Mouse (Mus musculus) intestine, embryonic 14.5 days (tissue): ENCODE measurements at regions not wholly inside any gene's neighbourhood (a gene's known extent, or its start where the extent isn't known, plus 50 kb on each side); places are given as distances from the start of the nearest gene placed in this dataset.
A peak's percentile ranks its signal among the peaks of the same experiment; 100 is the strongest.

Experiments used
- ATAC-seq: fragments of 200-750 bp; cut with Nextera tagmentation; replicated peaks from 2 replicates; pipeline ENCODE4 v1.8.0; 2017; ENCODE audit warnings: low read depth, moderate number of reproducible peaks, moderate TSS enrichment, moderate library complexity; ENCODE audit not compliant: low FRiP score, low TSS enrichment
- DNase-seq: peaks from one replicate; pipeline ENCODE4 v3.0.0-alpha.2; 2018; ENCODE audit warnings: low spot score
- H3K27ac ChIP-seq: fragments of 300-500 bp; sonication (generic); 2 replicates; pipeline ENCODE4 v1.5.1; 2014; ENCODE audit warnings: low read depth, mild to moderate bottlenecking, control low read depth
- H3K27me3 ChIP-seq: fragments of 300-500 bp; sonication (generic); replicated peaks from 2 replicates; pipeline ENCODE4 v1.6.1; 2014; ENCODE audit warnings: low read length, control low read depth; ENCODE audit not compliant: control insufficient read depth, insufficient read depth
- H3K36me3 ChIP-seq: fragments of 300-500 bp; sonication (generic); 2 replicates; pipeline ENCODE4 v1.6.1; 2014; ENCODE audit warnings: low read length, control low read depth; ENCODE audit not compliant: control insufficient read depth, insufficient read depth
- H3K4me1 ChIP-seq: fragments of 300-500 bp; sonication (generic); replicated peaks from 2 replicates; pipeline ENCODE4 v1.6.1; 2014; ENCODE audit warnings: low read length, control low read depth, mixed read lengths; ENCODE audit not compliant: control insufficient read depth, insufficient read depth
- H3K4me2 ChIP-seq: fragments of 300-500 bp; sonication (generic); 2 replicates; pipeline ENCODE4 v1.6.1; 2014; ENCODE audit warnings: low read length
- H3K4me3 ChIP-seq: fragments of 300-500 bp; sonication (generic); 2 replicates; pipeline ENCODE4 v1.5.1; 2014; ENCODE audit warnings: low read depth, low read length, control low read depth, mixed read lengths
- H3K9ac ChIP-seq: fragments of 300-500 bp; sonication (generic); 2 replicates; pipeline ENCODE4 v1.6.1; 2014; ENCODE audit warnings: mild to moderate bottlenecking, low read length
- H3K9me3 ChIP-seq: fragments of 300-500 bp; sonication (generic); 2 replicates; pipeline ENCODE4 v1.6.1; 2016; ENCODE audit warnings: low read length, control low read depth; ENCODE audit not compliant: control insufficient read depth
- WGBS: fragments of 180-500 bp; shearing (Covaris S2); extraction: QIAGEN DNeasy Blood & Tissue Kit; methylation state at CpG from one replicate; pipeline ENCODE4 v1.1.7; 2014; 5-methylcytosine and 5-hydroxymethylcytosine counted together

GRCm38 (mm10) chr6:140953256-140953655, 224.2 kb downstream of the Gm11077 start:
- no peaks in the 10 kb centered on the region for H3K36me3 ChIP-seq
- no peak overlapping the region for H3K27ac ChIP-seq
- no peak overlapping the region for H3K9ac ChIP-seq
- H3K4me3 ChIP-seq: no peak overlapping the region
- no peaks in the 10 kb centered on the region for H3K9me3 ChIP-seq
- H3K4me1 ChIP-seq: peaks cover 12% of the 10 kb centered on the region; the same call in 1 of the 2 replicates
- H3K4me2 ChIP-seq: no peak overlapping the region
- DNase-seq (no peak), ATAC-seq (no peak)
- no peaks in the 10 kb centered on the region for H3K27me3 ChIP-seq

GRCm38 (mm10) chr6:140953721-140954120, 224.6 kb downstream of the Gm11077 start:
- no peak overlapping the region for H3K4me2 ChIP-seq
- ATAC-seq: no peak
- no peak overlapping the region for H3K27ac ChIP-seq
- no peaks in the 10 kb centered on the region for H3K36me3 ChIP-seq
- DNase-seq: no peak
- WGBS: 78% methylated on average over 1 of the region's 1 CpGs
- H3K27me3 ChIP-seq: no peaks in the 10 kb centered on the region
- H3K9me3 ChIP-seq: no peaks in the 10 kb centered on the region
- H3K9ac ChIP-seq: no peak overlapping the region
- peaks cover 12% of the 10 kb centered on the region; the same call in 1 of the 2 replicates for H3K4me1 ChIP-seq
- H3K4me3 ChIP-seq: no peak overlapping the region

GRCm38 (mm10) chr6:140955751-140956521, 226.9 kb downstream of the Gm11077 start:
- Histone ChIP-seq H3K27me3 (no peaks in the 10 kb centered on the region), H3K27ac (peak overlapping the region; percentile 66; the same call in 1 of the 2 replicates), H3K4me3 (no peak overlapping the region), H3K4me2 (no peak overlapping the region), H3K9me3 (no peaks in the 10 kb centered on the region), H3K36me3 (no peaks in the 10 kb centered on the region), H3K9ac (no peak overlapping the region), H3K4me1 (peaks cover 12% of the 10 kb centered on the region; the same call in 1 of the 2 replicates)
- WGBS: 36% methylated on average over 13 of the region's 13 CpGs
- DNase-seq (peak; percentile 60), ATAC-seq (no peak)

GRCm38 (mm10) chr6:140956522-140956863, 227.4 kb downstream of the Gm11077 start:
- H3K4me2 ChIP-seq: no peak overlapping the region
- no peaks in the 10 kb centered on the region for H3K36me3 ChIP-seq
- H3K27ac ChIP-seq: peak overlapping the region; percentile 66; the same call in 1 of the 2 replicates
- 82% methylated on average over 4 of the region's 4 CpGs for WGBS
- DNase-seq (no peak), ATAC-seq (0 out of 2 replicates have a peak, but pooled peaks have one; percentile 40)
- H3K4me3 ChIP-seq: no peak overlapping the region
- no peaks in the 10 kb centered on the region for H3K27me3 ChIP-seq
- H3K4me1 ChIP-seq: peaks cover 12% of the 10 kb centered on the region; the same call in 1 of the 2 replicates
- no peaks in the 10 kb centered on the region for H3K9me3 ChIP-seq
- H3K9ac ChIP-seq: no peak overlapping the region

GRCm38 (mm10) chr6:140961987-140962386, 232.9 kb downstream of the Gm11077 start:
- no peak overlapping the region for H3K4me2 ChIP-seq
- no peaks in the 10 kb centered on the region for H3K9me3 ChIP-seq
- no peak for ATAC-seq
- H3K36me3 ChIP-seq: no peaks in the 10 kb centered on the region
- H3K9ac ChIP-seq: no peak overlapping the region
- no peaks in the 10 kb centered on the region for H3K27me3 ChIP-seq
- DNase-seq: no peak
- WGBS: 75% methylated on average over 11 of the region's 11 CpGs
- no peak overlapping the region for H3K4me3 ChIP-seq
- H3K27ac ChIP-seq: no peak overlapping the region
- H3K4me1 ChIP-seq: no peaks in the 10 kb centered on the region

GRCm38 (mm10) chr6:140962563-140962962, 233.5 kb downstream of the Gm11077 start:
- WGBS: 63% methylated on average over 4 of the region's 4 CpGs
- Histone ChIP-seq H3K27ac (no peak overlapping the region), H3K4me3 (no peak overlapping the region), H3K36me3 (no peaks in the 10 kb centered on the region), H3K4me2 (no peak overlapping the region), H3K9me3 (no peaks in the 10 kb centered on the region), H3K9ac (no peak overlapping the region), H3K27me3 (no peaks in the 10 kb centered on the region), H3K4me1 (no peaks in the 10 kb centered on the region)
- no peak for DNase-seq
- ATAC-seq: no peak

GRCm38 (mm10) chr6:140973732-140974131, 244.6 kb downstream of the Gm11077 start:
- ATAC-seq (no peak), DNase-seq (peak; percentile 15)
- Histone ChIP-seq H3K36me3 (no peaks in the 10 kb centered on the region), H3K9me3 (no peaks in the 10 kb centered on the region), H3K27ac (no peak overlapping the region), H3K27me3 (no peaks in the 10 kb centered on the region), H3K4me1 (peaks cover 5% of the 10 kb centered on the region; the same call in 1 of the 2 replicates), H3K4me2 (no peak overlapping the region), H3K4me3 (no peak overlapping the region), H3K9ac (no peak overlapping the region)
- WGBS: 44% methylated on average over 6 of the region's 6 CpGs

GRCm38 (mm10) chr6:140976989-140977388, 247.9 kb downstream of the Gm11077 start:
- no peaks in the 10 kb centered on the region for H3K27me3 ChIP-seq
- no peak overlapping the region for H3K4me2 ChIP-seq
- ATAC-seq (no peak), DNase-seq (no peak)
- H3K27ac ChIP-seq: no peak overlapping the region
- H3K4me1 ChIP-seq: peaks cover 5% of the 10 kb centered on the region; the same call in 1 of the 2 replicates
- no peaks in the 10 kb centered on the region for H3K9me3 ChIP-seq
- H3K4me3 ChIP-seq: no peak overlapping the region
- WGBS: 53% methylated on average over 5 of the region's 5 CpGs
- H3K36me3 ChIP-seq: no peaks in the 10 kb centered on the region
- H3K9ac ChIP-seq: no peak overlapping the region

- Histone ChIP-seq H3K9ac (no peak overlapping the region), H3K36me3 (no peaks in the 10 kb centered on the region), H3K27me3 (no peaks in the 10 kb centered on the region), H3K9me3 (no peaks in the 10 kb centered on the region), H3K27ac (no peak overlapping the region), H3K4me1 (no peaks in the 10 kb centered on the region), H3K4me3 (no peak overlapping the region), H3K4me2 (no peak overlapping the region)
- DNase-seq (no peak), ATAC-seq (no peak)
- WGBS: 90% methylated on average over 8 of the region's 8 CpGs
Observed at GRCm38 (mm10) chr6:140983610-140984009, 254.5 kb downstream of the Gm11077 start.
